Mouse (Mus musculus) lung, embryonic 14.5 days (tissue): ENCODE results near the gene Rictor. TPM values are rescaled to one million over a fixed set of nuclear protein-coding genes. Genes with fewer than 3 reads are reported as not detected.

Experiments
- ATAC-seq: fragments of 200-750 bp; cut with Nextera tagmentation; 2 replicates; pipeline ENCODE4 v1.8.0; 2017; ENCODE audit warnings: mild to moderate bottlenecking, moderate TSS enrichment, moderate library complexity; ENCODE audit not compliant: insufficient read depth
- DNase-seq: peaks from one replicate; pipeline ENCODE4 v3.0.0-alpha.2; 2015
- H3K27ac ChIP-seq: fragments of 300-500 bp; sonication (generic); 2 replicates; pipeline ENCODE4 v1.5.1; 2014; ENCODE audit warnings: low read depth, mild to moderate bottlenecking, moderate library complexity
- H3K27me3 ChIP-seq: fragments of 300-500 bp; sonication (generic); 2 replicates; pipeline ENCODE4 v1.6.1; 2014; ENCODE audit warnings: low read length, control low read depth; ENCODE audit not compliant: insufficient read depth
- H3K36me3 ChIP-seq: fragments of 300-500 bp; sonication (generic); 2 replicates; pipeline ENCODE4 v1.6.1; 2014; ENCODE audit warnings: control low read depth; ENCODE audit not compliant: insufficient read depth
- H3K4me1 ChIP-seq: fragments of 300-500 bp; sonication (generic); 2 replicates; pipeline ENCODE4 v1.6.1; 2014; ENCODE audit warnings: antibody characterized with exemption, control low read depth; ENCODE audit not compliant: insufficient read depth
- H3K4me2 ChIP-seq: fragments of 300-500 bp; sonication (generic); 2 replicates; pipeline ENCODE4 v1.6.1; 2014; ENCODE audit warnings: mild to moderate bottlenecking
- H3K4me3 ChIP-seq: fragments of 300-500 bp; sonication (generic); 2 replicates; pipeline ENCODE4 v1.5.1; 2014; ENCODE audit warnings: low read depth, low read length
- H3K9ac ChIP-seq: fragments of 300-500 bp; sonication (generic); 2 replicates; pipeline ENCODE4 v1.6.1; 2014
- H3K9me3 ChIP-seq: fragments of 300-500 bp; sonication (generic); 2 replicates; pipeline ENCODE4 v1.6.1; 2016; ENCODE audit warnings: low read depth, low read length, control low read depth
- CTCF ChIP-seq: IDR thresholded peaks from 2 replicates; pipeline ENCODE4 v1.5.1; 2016; ENCODE audit warnings: antibody characterized with exemption, low read depth
- WGBS: fragments of 180-500 bp; shearing (Covaris S2); extraction: QIAGEN DNeasy Blood & Tissue Kit; methylation state at CpG from one replicate; pipeline ENCODE4 v1.1.7; 2014; 5-methylcytosine and 5-hydroxymethylcytosine counted together
- polyA plus RNA-seq: library from polyadenylated mRNA; unstranded; fragments of >200 nt; fragmentation: Nextera tagmentation; extraction: Ambion mirVana; gene quantifications from 2 replicates; pipeline ENCODE4 v1.2.1, GENCODE M21; 2014

The Rictor gene
- polyA plus RNA-seq, 1 experiment from 2014 or later = 42.9 TPM

DNA sequence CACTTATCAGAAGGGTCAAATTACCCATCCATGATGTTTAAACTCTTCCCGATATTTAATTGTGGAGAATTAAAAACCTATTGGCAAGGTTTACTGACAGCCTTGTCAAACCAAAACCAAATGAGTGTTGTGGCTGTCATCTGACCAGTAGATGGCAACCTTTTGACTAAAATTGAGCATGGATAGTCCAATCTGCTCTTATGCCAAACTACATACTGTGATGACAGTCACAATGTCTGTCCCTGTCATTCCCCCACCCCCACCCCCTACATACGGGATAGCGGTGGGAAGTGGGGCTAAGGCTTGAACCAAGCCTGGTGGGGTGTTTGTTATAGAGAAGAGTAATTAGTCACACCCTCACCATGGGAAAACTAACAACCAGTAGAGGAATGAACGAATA, 132.0 kb downstream of the Rictor start:
- Histone ChIP-seq H3K9me3 (no peaks in the 10 kb centered on the region), H3K27ac (no peak overlapping the region), H3K36me3 (no peaks in the 10 kb centered on the region), H3K9ac (no peak overlapping the region), H3K27me3 (no peaks in the 10 kb centered on the region), H3K4me2 (no peak overlapping the region), H3K4me1 (no peaks in the 10 kb centered on the region), H3K4me3 (no peak overlapping the region)
- ATAC-seq (peak; percentile 56), DNase-seq (peak; percentile 81)
- peak; percentile 69 for TF ChIP-seq CTCF
- 40% methylated on average over 4 of the region's 4 CpGs for WGBS

DNA sequence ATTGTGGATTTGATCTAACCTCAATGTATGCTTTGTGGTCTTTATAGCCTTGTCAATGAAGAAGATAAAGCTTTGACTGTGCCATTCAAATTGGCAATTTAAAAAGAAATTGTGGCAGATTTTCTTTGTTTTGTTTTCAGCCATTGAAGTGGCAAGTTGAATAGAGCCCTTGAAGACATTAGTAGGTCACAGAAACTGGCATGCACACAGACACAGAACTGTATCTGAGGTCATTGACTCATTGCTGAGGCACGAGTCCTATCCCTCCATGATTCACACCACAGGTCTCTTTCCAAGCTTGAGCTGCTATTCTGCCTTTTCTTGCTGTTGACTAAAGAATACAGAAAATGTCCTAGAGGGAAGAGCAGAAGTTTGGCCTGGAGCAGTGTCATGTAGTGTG, 141.7 kb downstream of the Rictor start:
- TF ChIP-seq CTCF = no peak
- H3K4me3 ChIP-seq = no peak overlapping the region
- no peak overlapping the region for H3K27ac ChIP-seq
- ATAC-seq (no peak), DNase-seq (no peak)
- H3K27me3 ChIP-seq = no peaks in the 10 kb centered on the region
- no peak overlapping the region for H3K9ac ChIP-seq
- H3K4me1 ChIP-seq = no peaks in the 10 kb centered on the region
- WGBS = 62% methylated on average over 1 of the region's 1 CpGs
- no peaks in the 10 kb centered on the region for H3K36me3 ChIP-seq
- no peaks in the 10 kb centered on the region for H3K9me3 ChIP-seq
- H3K4me2 ChIP-seq = no peak overlapping the region

Other genes starting within 250 kb of the Rictor start
- gene Fyb, start 185.5 kb upstream of the Rictor start, polyA plus RNA-seq = 6.2 and 6.5 TPM in 2 replicates
- 0.50 and 0.74 TPM in 2 replicates for gene Osmr, start 166.6 kb downstream of the Rictor start, polyA plus RNA-seq